Mouse (Mus musculus): ENCODE data around the gene Ptprm. TPM values are rescaled to one million over a fixed set of nuclear protein-coding genes. Genes with fewer than 3 reads are reported as not detected.

Ptprm gene
- 15.8 and 16.5 TPM in 2 replicates for polyA plus RNA-seq (2015; fragmentation: Nextera tagmentation; extraction: Ambion mirVana)

DNA sequence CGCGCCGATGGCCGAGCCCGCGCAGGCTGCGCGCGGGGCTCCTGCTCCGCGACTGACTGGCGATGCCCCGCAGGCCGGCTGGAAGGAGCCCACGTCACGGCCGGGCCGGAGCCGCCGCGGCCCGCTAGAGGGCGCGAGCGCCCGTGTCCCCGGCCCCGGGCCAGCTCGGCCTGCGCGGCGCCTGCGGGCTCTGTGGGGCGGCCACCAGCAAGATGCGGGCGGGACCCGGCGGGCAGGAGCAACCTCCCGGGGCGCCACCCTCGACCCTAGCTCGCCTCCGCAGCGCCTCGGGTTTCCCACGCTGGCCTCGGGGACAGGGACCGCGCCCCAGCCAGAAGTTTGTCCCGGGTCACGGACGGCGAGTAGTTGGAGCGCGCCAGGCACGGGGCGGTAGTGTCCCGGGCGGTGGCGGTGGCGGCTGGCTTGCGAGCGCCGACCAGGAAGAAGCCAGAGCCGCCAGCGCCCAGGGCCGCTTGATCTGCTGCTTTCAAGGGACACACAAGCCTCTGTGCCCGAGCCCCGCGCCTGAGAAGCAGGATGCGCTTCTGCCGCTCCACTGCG is at the start of gene Ptprm:
Gene Ptprm, minus strand, starts transcription at position 7 of the 561 bp plus-strand sequence.
- peaks cover 14% of the 10 kb centered on the region; the same call in 1 of the 2 replicates for H3K4me1 ChIP-seq (replicated peaks)
- peak within 1 kb of the TSS; percentile 79 for H3K4me2 ChIP-seq
- H3K4me3 ChIP-seq = peak within 1 kb of the TSS; percentile 73
- H3K27ac ChIP-seq = peak within 1 kb of the TSS; percentile 77
- under 1% methylated on average over 67 of the region's 73 CpGs for WGBS
- H3K9ac ChIP-seq = peak within 1 kb of the TSS; percentile 71
- 0 out of 2 replicates have a peak, but pooled peaks cover 6% of the 10 kb centered on the region for H3K27me3 ChIP-seq
- peak; percentile 94 for ATAC-seq (replicated peaks; ENCODE audit: insufficient number of reproducible peaks, insufficient read depth, low FRiP score, low read depth)
- H3K36me3 ChIP-seq = no peaks in the 10 kb centered on the region
- no peaks in the 10 kb centered on the region for H3K9me3 ChIP-seq (replicated peaks)

DNA sequence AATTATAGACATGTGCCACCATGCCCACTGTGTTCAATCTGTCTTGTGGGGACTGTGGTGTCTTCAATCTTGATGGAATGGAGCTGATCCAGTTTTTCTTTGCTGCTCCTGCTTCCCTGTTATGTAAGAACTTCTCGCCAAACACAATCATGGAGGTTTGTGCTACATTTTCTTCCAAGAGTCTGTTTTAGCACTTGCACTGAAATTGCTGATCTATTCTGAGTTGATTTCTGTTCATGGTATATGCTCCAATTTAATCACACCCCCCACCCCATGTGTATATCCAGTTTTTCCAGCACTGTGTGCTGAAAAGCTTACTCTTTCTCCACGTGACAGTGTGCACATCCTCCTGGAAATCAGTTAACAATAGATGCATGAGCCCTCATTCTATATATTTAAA is 41.9 kb upstream of the Ptprm start:
- H3K4me1 ChIP-seq (replicated peaks) = no peaks in the 10 kb centered on the region
- no peak for ATAC-seq (replicated peaks; ENCODE audit: insufficient number of reproducible peaks, insufficient read depth, low FRiP score, low read depth)
- H3K4me3 ChIP-seq = no peak overlapping the region
- no peak overlapping the region for H3K4me2 ChIP-seq
- H3K9me3 ChIP-seq (replicated peaks) = no peaks in the 10 kb centered on the region
- 69% methylated on average over 2 of the region's 2 CpGs for WGBS
- no peak overlapping the region for H3K27ac ChIP-seq
- H3K27me3 ChIP-seq = no peaks in the 10 kb centered on the region
- H3K36me3 ChIP-seq = no peaks in the 10 kb centered on the region
- H3K9ac ChIP-seq = no peak overlapping the region

DNA sequence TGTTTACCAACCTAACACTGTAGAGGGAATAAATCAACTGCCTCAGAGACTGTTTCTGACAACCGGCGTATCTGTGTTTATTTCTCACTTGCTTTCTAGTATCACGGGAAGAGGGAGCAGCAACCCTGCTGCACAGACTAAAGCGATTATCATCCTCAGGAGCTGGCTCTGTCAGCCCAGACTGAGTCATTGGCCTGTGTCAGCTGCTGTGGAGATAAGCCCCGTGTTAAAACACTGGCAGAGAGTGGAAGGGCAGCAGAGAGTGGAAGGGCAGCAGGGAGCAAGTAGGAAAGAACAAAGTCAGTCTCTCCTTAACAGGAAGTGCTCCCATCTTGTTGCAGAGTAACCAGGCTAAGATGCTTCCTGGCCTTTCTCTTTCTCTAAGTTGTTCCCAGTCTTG is 36.6 kb upstream of the Ptprm start:
- H3K27me3 ChIP-seq = no peaks in the 10 kb centered on the region
- no peak overlapping the region for H3K27ac ChIP-seq
- no peak overlapping the region for H3K4me2 ChIP-seq
- 0 out of 2 replicates have a peak, but pooled peaks cover 2% of the 10 kb centered on the region for H3K4me1 ChIP-seq (replicated peaks)
- H3K9ac ChIP-seq = no peak overlapping the region
- H3K9me3 ChIP-seq (replicated peaks) = no peaks in the 10 kb centered on the region
- ATAC-seq (replicated peaks; ENCODE audit: insufficient number of reproducible peaks, insufficient read depth, low FRiP score, low read depth) = 0 out of 2 replicates have a peak, but pooled peaks have one; percentile 58
- H3K4me3 ChIP-seq = no peak overlapping the region
- H3K36me3 ChIP-seq = no peaks in the 10 kb centered on the region
- WGBS = 28% methylated on average over 5 of the region's 5 CpGs

DNA sequence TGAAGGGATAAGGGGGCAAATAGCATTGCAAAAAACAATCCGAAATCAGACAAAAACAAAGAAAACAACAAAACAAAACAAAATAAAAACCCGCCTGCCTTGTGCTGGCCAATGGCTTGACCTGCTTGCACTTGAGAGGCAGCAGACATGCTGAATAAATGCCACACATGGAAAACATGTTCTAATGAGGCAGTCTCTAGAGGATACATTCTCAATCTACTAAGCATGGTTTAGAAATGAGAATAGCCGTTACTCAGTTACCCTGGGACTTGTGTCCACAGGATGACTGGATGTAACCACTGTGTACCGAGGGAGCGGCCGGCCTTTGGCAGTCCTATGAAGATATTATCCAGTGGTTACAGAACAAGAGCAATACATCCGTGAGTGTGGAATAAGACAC is 33.9 kb upstream of the Ptprm start:
- H3K9me3 ChIP-seq (replicated peaks) = no peaks in the 10 kb centered on the region

DNA sequence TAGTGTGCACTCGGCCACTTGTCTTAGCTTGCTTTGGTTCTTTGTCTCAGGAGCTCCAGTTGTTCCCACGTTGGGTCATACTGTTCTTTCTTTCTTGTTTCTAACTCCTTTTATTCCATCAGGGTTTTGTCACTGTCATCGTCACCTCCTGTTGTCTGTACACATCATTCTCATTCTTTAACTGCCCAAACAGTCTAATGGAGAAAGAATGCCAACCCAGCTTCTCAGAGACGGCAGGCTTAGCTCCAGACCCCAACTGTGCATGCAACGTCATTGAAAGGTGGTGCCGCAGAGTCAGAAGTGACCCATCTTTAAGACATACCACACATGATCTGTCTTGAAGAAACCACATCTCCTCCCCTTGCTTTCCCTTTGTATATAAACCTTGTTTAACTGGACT is 31.0 kb upstream of the Ptprm start:
- H3K27ac ChIP-seq = no peak overlapping the region
- H3K27me3 ChIP-seq = no peaks in the 10 kb centered on the region
- WGBS = 61% methylated on average over 6 of the region's 6 CpGs
- no peaks in the 10 kb centered on the region for H3K9me3 ChIP-seq (replicated peaks)
- no peaks in the 10 kb centered on the region for H3K36me3 ChIP-seq
- no peak for ATAC-seq (replicated peaks; ENCODE audit: insufficient number of reproducible peaks, insufficient read depth, low FRiP score, low read depth)
- H3K4me2 ChIP-seq = no peak overlapping the region
- H3K4me1 ChIP-seq (replicated peaks) = no peaks in the 10 kb centered on the region
- H3K9ac ChIP-seq = no peak overlapping the region
- H3K4me3 ChIP-seq = no peak overlapping the region

More for the DNA sequence above, 33.9 kb upstream of the Ptprm start:
- WGBS = 77% methylated on average over 7 of the region's 7 CpGs
- Histone ChIP-seq H3K4me2 (no peak overlapping the region), H3K36me3 (no peaks in the 10 kb centered on the region), H3K9ac (no peak overlapping the region), H3K27ac (no peak overlapping the region), H3K4me1 (replicated peaks) (0 out of 2 replicates have a peak, but pooled peaks cover 2% of the 10 kb centered on the region), H3K4me3 (no peak overlapping the region), H3K27me3 (no peaks in the 10 kb centered on the region)
- ATAC-seq (replicated peaks; ENCODE audit: insufficient number of reproducible peaks, insufficient read depth, low FRiP score, low read depth) = no peak

- 89% methylated on average over 1 of the region's 1 CpGs for WGBS
- Histone ChIP-seq H3K4me3 (no peak overlapping the region), H3K4me2 (no peak overlapping the region), H3K27me3 (no peaks in the 10 kb centered on the region), H3K27ac (no peak overlapping the region), H3K36me3 (no peaks in the 10 kb centered on the region), H3K9me3 (replicated peaks) (no peaks in the 10 kb centered on the region), H3K4me1 (replicated peaks) (no peaks in the 10 kb centered on the region), H3K9ac (no peak overlapping the region)
- ATAC-seq (replicated peaks; ENCODE audit: insufficient number of reproducible peaks, insufficient read depth, low FRiP score, low read depth) = no peak
These were observed 29.4 kb upstream of the Ptprm start for GRCm38 (mm10) chr17:67383635-67384034.

- no peak for ATAC-seq (replicated peaks; ENCODE audit: insufficient number of reproducible peaks, insufficient read depth, low FRiP score, low read depth)
- H3K27ac ChIP-seq = no peak overlapping the region
- 75% methylated on average over 5 of the region's 5 CpGs for WGBS
- no peaks in the 10 kb centered on the region for H3K27me3 ChIP-seq
- H3K4me1 ChIP-seq (replicated peaks) = no peaks in the 10 kb centered on the region
- H3K36me3 ChIP-seq = no peaks in the 10 kb centered on the region
- no peak overlapping the region for H3K4me2 ChIP-seq
- no peaks in the 10 kb centered on the region for H3K9me3 ChIP-seq (replicated peaks)
- no peak overlapping the region for H3K4me3 ChIP-seq
- H3K9ac ChIP-seq = no peak overlapping the region
These were observed 27.4 kb upstream of the Ptprm start for GRCm38 (mm10) chr17:67381618-67382017.

- Histone ChIP-seq H3K9me3 (replicated peaks) (no peaks in the 10 kb centered on the region), H3K4me3 (no peak overlapping the region), H3K27me3 (no peaks in the 10 kb centered on the region), H3K27ac (no peak overlapping the region), H3K4me2 (no peak overlapping the region), H3K9ac (no peak overlapping the region), H3K36me3 (no peaks in the 10 kb centered on the region), H3K4me1 (replicated peaks) (no peaks in the 10 kb centered on the region)
- ATAC-seq (replicated peaks; ENCODE audit: insufficient number of reproducible peaks, insufficient read depth, low FRiP score, low read depth) = no peak
- WGBS = 88% methylated on average over 7 of the region's 7 CpGs
These were observed 13.6 kb upstream of the Ptprm start for GRCm38 (mm10) chr17:67367866-67368265.

DNA sequence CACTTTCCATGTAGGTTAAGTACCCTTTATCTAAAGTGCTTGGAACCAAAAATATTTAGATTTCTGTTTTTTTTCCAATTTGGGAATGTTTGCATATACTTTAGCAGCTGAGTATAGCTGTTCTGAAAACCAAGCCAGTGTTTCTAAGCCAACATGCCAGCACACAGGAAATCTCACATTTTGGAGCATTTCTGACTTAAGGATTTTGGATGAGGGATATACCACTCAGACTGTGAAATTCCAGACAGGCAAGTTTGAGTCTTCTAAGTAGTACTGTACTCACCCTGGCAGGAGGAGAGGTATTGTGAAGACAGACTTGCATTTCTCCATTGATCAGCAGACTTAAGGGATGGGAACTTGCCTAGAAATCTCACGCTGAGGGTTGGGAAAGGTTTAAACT is 10.2 kb upstream of the Ptprm start:
- no peak overlapping the region for H3K9ac ChIP-seq
- ATAC-seq (replicated peaks; ENCODE audit: insufficient number of reproducible peaks, insufficient read depth, low FRiP score, low read depth) = no peak
- H3K9me3 ChIP-seq (replicated peaks) = no peaks in the 10 kb centered on the region
- no peak overlapping the region for H3K27ac ChIP-seq
- H3K36me3 ChIP-seq = no peaks in the 10 kb centered on the region
- no peaks in the 10 kb centered on the region for H3K4me1 ChIP-seq (replicated peaks)
- H3K4me2 ChIP-seq = no peak overlapping the region
- 69% methylated on average over 1 of the region's 1 CpGs for WGBS
- H3K4me3 ChIP-seq = no peak overlapping the region
- H3K27me3 ChIP-seq = no peaks in the 10 kb centered on the region

DNA sequence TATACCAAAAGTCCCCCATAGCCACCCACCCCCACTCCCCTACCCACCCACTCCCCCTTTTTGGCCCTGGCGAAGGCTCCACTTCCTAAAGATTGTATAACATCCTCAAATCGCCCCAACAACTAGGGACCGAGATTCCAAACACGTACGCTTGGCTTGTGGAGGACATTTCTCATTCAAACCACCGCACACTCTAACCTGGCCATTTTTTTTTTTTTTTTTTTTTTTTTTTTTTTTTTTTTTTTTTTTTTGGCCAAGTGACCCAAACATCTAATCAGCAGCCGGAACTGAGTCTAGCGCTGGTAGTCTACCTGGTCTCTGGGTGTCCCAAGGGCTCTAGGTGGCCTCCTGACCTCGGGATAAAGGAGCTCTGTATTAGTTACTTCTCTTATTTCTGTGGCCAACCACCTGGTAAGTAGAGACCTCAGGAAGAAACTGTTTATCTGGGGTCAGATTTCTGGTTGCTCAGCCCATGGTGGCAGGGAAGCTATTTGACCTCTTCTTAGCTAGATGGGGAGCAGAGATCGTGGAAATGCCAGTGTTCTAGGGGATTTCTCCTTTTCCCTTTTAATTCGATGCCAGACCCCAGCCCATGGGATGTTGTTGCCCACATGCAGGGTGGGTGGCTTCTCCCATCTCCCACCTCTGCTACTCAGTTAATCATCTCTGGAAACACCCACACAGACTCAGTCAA is 9.3 kb upstream of the Ptprm start:
- H3K27me3 ChIP-seq = no peaks in the 10 kb centered on the region
- H3K4me2 ChIP-seq = no peak overlapping the region
- H3K9me3 ChIP-seq (replicated peaks) = no peaks in the 10 kb centered on the region
- 75% methylated on average over 11 of the region's 11 CpGs for WGBS
- H3K36me3 ChIP-seq = no peaks in the 10 kb centered on the region
- no peak for ATAC-seq (replicated peaks; ENCODE audit: insufficient number of reproducible peaks, insufficient read depth, low FRiP score, low read depth)
- H3K4me3 ChIP-seq = no peak overlapping the region
- no peaks in the 10 kb centered on the region for H3K4me1 ChIP-seq (replicated peaks)
- H3K9ac ChIP-seq = no peak overlapping the region
- no peak overlapping the region for H3K27ac ChIP-seq

GRCm38 (mm10) chr17:67362131-67362530 is 7.9 kb upstream of the Ptprm start:
- no peaks in the 10 kb centered on the region for H3K27me3 ChIP-seq
- no peaks in the 10 kb centered on the region for H3K4me1 ChIP-seq (replicated peaks)
- no peak overlapping the region for H3K4me2 ChIP-seq
- WGBS = 77% methylated on average over 6 of the region's 6 CpGs
- H3K9ac ChIP-seq = no peak overlapping the region
- H3K27ac ChIP-seq = no peak overlapping the region
- no peaks in the 10 kb centered on the region for H3K9me3 ChIP-seq (replicated peaks)
- no peak overlapping the region for H3K4me3 ChIP-seq
- ATAC-seq (replicated peaks; ENCODE audit: insufficient number of reproducible peaks, insufficient read depth, low FRiP score, low read depth) = no peak
- H3K36me3 ChIP-seq = no peaks in the 10 kb centered on the region

DNA sequence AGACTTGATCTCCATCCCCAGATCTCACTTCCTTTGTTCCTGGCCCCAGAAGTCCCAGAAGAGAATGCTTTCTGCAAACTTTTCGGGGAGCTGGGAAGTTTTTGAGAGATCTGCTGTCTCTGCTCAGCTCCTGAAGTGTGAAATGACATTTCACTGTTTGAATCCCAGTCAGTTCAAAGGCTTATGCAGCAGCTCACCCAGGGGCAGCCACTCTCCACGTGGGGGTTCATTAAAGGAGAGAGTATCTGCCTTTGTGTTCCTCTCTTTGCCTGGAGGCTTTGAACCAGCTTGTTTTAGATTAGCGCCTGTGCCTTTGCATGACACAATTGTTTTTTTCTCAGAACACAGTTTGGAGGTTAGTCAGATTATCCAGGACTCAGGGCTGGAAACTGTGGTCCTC is 6.3 kb upstream of the Ptprm start:
- no peak overlapping the region for H3K4me2 ChIP-seq
- WGBS = 22% methylated on average over 3 of the region's 3 CpGs
- no peaks in the 10 kb centered on the region for H3K9me3 ChIP-seq (replicated peaks)
- H3K9ac ChIP-seq = no peak overlapping the region
- H3K4me3 ChIP-seq = no peak overlapping the region
- H3K36me3 ChIP-seq = no peaks in the 10 kb centered on the region
- 0 out of 2 replicates have a peak, but pooled peaks cover 3% of the 10 kb centered on the region for H3K27me3 ChIP-seq
- H3K4me1 ChIP-seq (replicated peaks) = no peaks in the 10 kb centered on the region
- H3K27ac ChIP-seq = no peak overlapping the region
- no peak for ATAC-seq (replicated peaks; ENCODE audit: insufficient number of reproducible peaks, insufficient read depth, low FRiP score, low read depth)
